Mouse (Mus musculus) stomach, postnatal 0 days (tissue): ENCODE results near the gene Ola1. TPM values are rescaled to one million over a fixed set of nuclear protein-coding genes. Genes with fewer than 3 reads are reported as not detected.

Experiments
- ATAC-seq: fragments of 200-750 bp; cut with Nextera tagmentation; 2 replicates; pipeline ENCODE4 v1.8.0; 2017; ENCODE audit not compliant: low FRiP score, low TSS enrichment
- DNase-seq: peaks from one replicate; pipeline ENCODE4 v3.0.0-alpha.2; 2016; ENCODE audit warnings: low spot score
- H3K27ac ChIP-seq: fragments of 300-500 bp; sonication (generic); replicated peaks from 2 replicates; pipeline ENCODE4 v1.5.1; 2014; ENCODE audit warnings: mild to moderate bottlenecking, control low read depth
- H3K27me3 ChIP-seq: fragments of 300-500 bp; sonication (generic); 2 replicates; pipeline ENCODE4 v1.6.1; 2014; ENCODE audit warnings: low read length; ENCODE audit not compliant: control insufficient read depth, insufficient read depth
- H3K36me3 ChIP-seq: fragments of 300-500 bp; sonication (generic); 2 replicates; pipeline ENCODE4 v1.6.1; 2014; ENCODE audit warnings: low read length, mixed read lengths; ENCODE audit not compliant: control insufficient read depth, insufficient read depth
- H3K4me1 ChIP-seq: fragments of 300-500 bp; sonication (generic); replicated peaks from 2 replicates; pipeline ENCODE4 v1.6.1; 2014; ENCODE audit warnings: antibody characterized with exemption; ENCODE audit not compliant: control insufficient read depth, insufficient read depth
- H3K4me2 ChIP-seq: fragments of 300-500 bp; sonication (generic); replicated peaks from 2 replicates; pipeline ENCODE4 v1.6.1; 2014; ENCODE audit warnings: low read depth, mild to moderate bottlenecking, control low read depth, moderate library complexity
- H3K4me3 ChIP-seq: fragments of 300-500 bp; sonication (generic); 2 replicates; pipeline ENCODE4 v1.5.1; 2014; ENCODE audit warnings: low read depth, low read length, control low read depth
- H3K9ac ChIP-seq: fragments of 300-500 bp; sonication (generic); 2 replicates; pipeline ENCODE4 v1.6.1; 2014; ENCODE audit warnings: mild to moderate bottlenecking, low read length, control low read depth, mixed read lengths
- H3K9me3 ChIP-seq: fragments of 300-500 bp; sonication (generic); 2 replicates; pipeline ENCODE4 v1.6.1; 2016; ENCODE audit warnings: low read length; ENCODE audit not compliant: control insufficient read depth
- CTCF ChIP-seq: IDR thresholded peaks from 2 replicates; pipeline ENCODE4 v1.5.1; 2016; ENCODE audit warnings: antibody characterized with exemption, low read depth, mild to moderate bottlenecking, moderate library complexity
- EP300 ChIP-seq: optimal IDR thresholded peaks from 2 replicates; pipeline ENCODE3; 2016; ENCODE audit warnings: antibody characterized with exemption
- WGBS: fragments of 180-500 bp; shearing (Covaris S2); extraction: QIAGEN DNeasy Blood & Tissue Kit; methylation state at CpG from one replicate; pipeline ENCODE4 v1.1.7; 2014; 5-methylcytosine and 5-hydroxymethylcytosine counted together
- polyA plus RNA-seq: library from polyadenylated mRNA; unstranded; fragments of >200 nt; fragmentation: Nextera tagmentation; extraction: Ambion mirVana; gene quantifications from 2 replicates; pipeline ENCODE4 v1.2.1, GENCODE M21; 2015

The Ola1 gene
- polyA plus RNA-seq, 1 experiment from 2014 or later, result 62.4 TPM

GRCm38 (mm10) chr2:73071201-73071600, 147.5 kb downstream of the Ola1 start:
- H3K36me3 ChIP-seq, result no peaks in the 10 kb centered on the region
- H3K4me1 ChIP-seq, result 0 out of 2 replicates have a peak, but pooled peaks cover 2% of the 10 kb centered on the region
- ATAC-seq (no peak), DNase-seq (no peak)
- H3K4me3 ChIP-seq, result no peak overlapping the region
- H3K4me2 ChIP-seq, result no peak overlapping the region
- no peaks in the 10 kb centered on the region for H3K9me3 ChIP-seq
- H3K27me3 ChIP-seq, result no peaks in the 10 kb centered on the region
- 71% methylated on average over 2 of the region's 2 CpGs for WGBS
- no peak overlapping the region for H3K27ac ChIP-seq
- H3K9ac ChIP-seq, result no peak overlapping the region
- TF ChIP-seq EP300, result no peak
- no peak for TF ChIP-seq CTCF

DNA sequence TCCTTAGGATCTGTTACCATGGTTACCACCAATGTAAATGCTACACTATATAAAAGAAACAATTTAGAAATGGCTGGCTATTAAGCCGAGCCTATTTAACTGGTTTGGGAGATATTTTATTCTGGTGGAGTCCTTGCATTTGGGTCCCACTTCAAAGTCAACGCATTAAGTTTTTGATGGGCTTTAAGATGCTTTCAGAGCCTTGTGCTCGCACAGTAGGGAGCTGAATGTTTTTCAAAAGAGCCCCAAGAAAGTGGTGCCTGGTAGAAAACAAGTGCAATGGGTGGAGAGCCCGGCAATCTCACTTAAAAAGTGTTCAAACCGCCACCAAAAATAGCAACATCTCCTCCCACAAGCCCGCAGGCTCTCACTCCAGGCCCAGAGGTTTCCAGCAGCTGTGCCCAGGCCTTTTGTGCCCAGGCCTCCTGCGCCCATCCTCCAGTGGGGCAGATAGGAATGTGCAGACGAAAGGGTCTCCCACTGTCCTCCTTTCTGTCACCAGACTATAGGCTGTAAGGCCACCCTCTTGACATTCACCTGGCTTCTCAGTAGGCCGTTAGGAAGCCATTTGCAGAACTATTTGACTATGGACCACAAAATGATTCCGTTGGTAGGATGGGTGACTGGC, 148.2 kb downstream of the Ola1 start:
- Histone ChIP-seq H3K27ac (no peak overlapping the region), H3K9ac (no peak overlapping the region), H3K9me3 (no peaks in the 10 kb centered on the region), H3K27me3 (no peaks in the 10 kb centered on the region), H3K4me2 (no peak overlapping the region), H3K4me1 (0 out of 2 replicates have a peak, but pooled peaks cover 2% of the 10 kb centered on the region), H3K4me3 (no peak overlapping the region), H3K36me3 (no peaks in the 10 kb centered on the region)
- ATAC-seq (no peak), DNase-seq (no peak)
- WGBS, result 74% methylated on average over 10 of the region's 10 CpGs
- TF ChIP-seq CTCF (no peak), EP300 (no peak)

- Histone ChIP-seq H3K4me1 (0 out of 2 replicates have a peak, but pooled peaks cover 2% of the 10 kb centered on the region), H3K9ac (no peak overlapping the region), H3K4me3 (no peak overlapping the region), H3K9me3 (no peaks in the 10 kb centered on the region), H3K36me3 (no peaks in the 10 kb centered on the region), H3K27me3 (no peaks in the 10 kb centered on the region), H3K27ac (no peak overlapping the region), H3K4me2 (no peak overlapping the region)
- TF ChIP-seq EP300, result no peak
- TF ChIP-seq CTCF, result no peak
- ATAC-seq (no peak), DNase-seq (no peak)
- WGBS, result 89% methylated on average over 7 of the region's 7 CpGs
Measured at GRCm38 (mm10) chr2:73069223-73069825, 149.4 kb downstream of the Ola1 start.

DNA sequence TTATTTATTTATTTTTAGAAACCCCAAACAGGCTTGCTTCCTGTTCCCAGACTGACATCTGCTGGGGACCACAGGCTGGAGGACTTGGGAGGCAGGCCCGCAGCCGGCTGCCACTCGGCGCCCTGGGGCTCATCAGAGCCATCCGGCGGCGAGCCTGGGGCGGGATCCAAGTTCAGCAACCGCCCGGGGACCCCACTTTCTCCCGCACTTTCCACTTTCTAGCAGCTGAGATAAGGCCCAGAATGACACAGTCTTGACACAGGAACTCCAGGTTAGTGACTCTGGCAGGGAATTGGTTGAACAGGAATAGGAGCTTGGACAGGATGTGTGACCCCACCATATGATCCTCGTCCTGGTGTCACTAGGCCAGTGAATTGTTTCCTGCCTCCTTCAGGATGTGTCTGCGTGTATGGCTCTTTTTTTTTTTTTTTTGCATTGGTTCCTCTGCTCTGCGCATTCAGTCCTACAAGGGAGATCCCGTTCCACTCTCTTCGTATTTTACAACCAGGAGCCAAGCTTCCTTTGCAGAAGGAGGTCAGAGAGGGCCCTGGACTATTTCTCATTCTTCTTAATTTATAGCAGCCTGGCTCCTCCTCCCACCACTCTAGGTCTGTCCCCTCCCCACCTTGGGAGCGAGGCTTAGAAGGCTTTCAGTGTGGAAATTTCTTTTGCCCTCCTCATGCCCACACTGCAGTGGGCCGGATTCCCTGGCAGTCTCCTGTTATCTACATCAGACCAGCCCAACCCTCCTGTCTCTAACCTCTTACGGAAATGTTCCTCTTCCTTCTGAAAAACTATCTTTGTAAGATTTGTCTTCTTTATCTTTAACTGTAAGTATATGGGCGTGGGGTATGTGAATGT, 152.2 kb downstream of the Ola1 start:
- no peaks in the 10 kb centered on the region for H3K9me3 ChIP-seq
- 0 out of 2 replicates have a peak, but pooled peaks cover 2% of the 10 kb centered on the region for H3K4me1 ChIP-seq
- H3K4me2 ChIP-seq, result no peak overlapping the region; the same call in 1 of the 2 replicates
- H3K36me3 ChIP-seq, result no peaks in the 10 kb centered on the region
- no peak for DNase-seq
- no peak overlapping the region for H3K9ac ChIP-seq
- H3K27me3 ChIP-seq, result no peaks in the 10 kb centered on the region
- H3K27ac ChIP-seq, result no peak overlapping the region
- no peak overlapping the region for H3K4me3 ChIP-seq
- TF ChIP-seq EP300, result no peak
- TF ChIP-seq CTCF, result peak; percentile 61
- 0 out of 2 replicates have a peak, but pooled peaks have one; percentile 54 for ATAC-seq
- WGBS, result 38% methylated on average over 20 of the region's 20 CpGs

DNA sequence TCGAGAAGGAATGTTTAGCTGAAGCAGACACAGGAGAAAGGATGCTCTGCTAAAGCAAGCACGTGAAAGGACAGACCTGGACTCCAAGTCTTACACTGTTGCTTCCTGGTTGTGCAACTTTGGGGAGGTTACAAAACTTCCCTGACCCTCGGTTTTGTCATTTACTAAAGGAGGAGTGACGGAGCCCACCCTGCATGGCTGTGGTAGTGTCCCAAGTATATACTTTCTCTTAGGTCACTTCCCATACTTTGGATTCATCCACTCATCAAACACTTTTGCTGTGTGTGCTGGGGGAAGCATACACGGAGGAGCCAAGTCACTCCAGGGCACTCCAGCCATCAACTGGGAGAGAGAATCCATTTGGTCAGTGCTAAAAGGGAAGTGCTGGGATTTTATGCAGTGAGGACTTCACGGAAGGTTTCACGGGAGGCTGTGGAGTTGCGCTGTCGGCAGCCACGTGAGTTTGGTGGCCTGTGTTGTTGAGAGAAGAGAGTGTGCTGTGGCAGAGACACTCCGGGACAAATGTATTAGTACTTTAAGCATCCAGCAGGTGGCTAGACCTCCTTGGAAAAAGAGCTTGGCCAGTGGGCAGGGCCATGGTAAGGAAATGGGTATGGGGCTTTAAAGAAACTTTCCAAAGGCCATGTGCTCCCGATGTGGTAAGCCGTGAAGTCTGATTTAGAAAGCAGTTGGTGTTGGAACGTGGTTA, 154.7 kb downstream of the Ola1 start:
- no peaks in the 10 kb centered on the region for H3K9me3 ChIP-seq
- DNase-seq (no peak), ATAC-seq (no peak)
- WGBS, result 73% methylated on average over 14 of the region's 14 CpGs
- no peak overlapping the region for H3K27ac ChIP-seq
- H3K4me2 ChIP-seq, result no peak overlapping the region
- H3K4me1 ChIP-seq, result 0 out of 2 replicates have a peak, but pooled peaks cover 5% of the 10 kb centered on the region
- H3K9ac ChIP-seq, result no peak overlapping the region
- no peaks in the 10 kb centered on the region for H3K27me3 ChIP-seq
- H3K4me3 ChIP-seq, result no peak overlapping the region
- no peaks in the 10 kb centered on the region for H3K36me3 ChIP-seq
- TF ChIP-seq EP300, result no peak
- TF ChIP-seq CTCF, result peak; percentile 47
